Mouse (Mus musculus) CD4-positive, CD25-positive, alpha-beta regulatory T cell, adult 4 months (primary cell): ENCODE results near the gene Rundc3b. TPM values are rescaled to one million over a fixed set of nuclear protein-coding genes. Genes with fewer than 3 reads are reported as not detected.

Experiments
- ATAC-seq: one replicate; pipeline ENCODE4 v1.8.0; 2017
- polyA plus RNA-seq, 2 experiments: library from polyadenylated mRNA; unstranded; fragments of 100-300 nt; shearing (Covaris generic); gene quantifications; one replicate each; pipeline ENCODE4 v1.2.1; 2017

Gene Rundc3b
- 1 to 10 TPM; 3.9 to 4.1 TPM for polyA plus RNA-seq

GRCm38 (mm10) chr5:8622596-8623231, at the start of gene Rundc3b:
Rundc3b (minus strand) TSS chr5:8622952.
- peak; percentile 93 for ATAC-seq

- ATAC-seq = peak; percentile 67
Measured at GRCm38 (mm10) chr5:8669606-8670005, 46.9 kb upstream of the Rundc3b start.

GRCm38 (mm10) chr5:8667758-8668474, 45.2 kb upstream of the Rundc3b start:
- ATAC-seq = no peak

- ATAC-seq = no peak
Measured at GRCm38 (mm10) chr5:8664678-8665077, 41.9 kb upstream of the Rundc3b start.

- ATAC-seq = peak; percentile 61
Measured at GRCm38 (mm10) chr5:8660738-8661151, 38.0 kb upstream of the Rundc3b start.

GRCm38 (mm10) chr5:8659911-8660737, 37.4 kb upstream of the Rundc3b start, which contains the start of gene Abcb1a:
Abcb1a (plus strand) TSS chr5:8660077.
- ATAC-seq = peak; percentile 79

- peak; percentile 63 for ATAC-seq
Measured at GRCm38 (mm10) chr5:8652085-8652484, 29.3 kb upstream of the Rundc3b start.

- ATAC-seq = peak; percentile 80
Measured at GRCm38 (mm10) chr5:8648774-8649173, 26.0 kb upstream of the Rundc3b start.

- peak; percentile 12 for ATAC-seq
Measured at GRCm38 (mm10) chr5:8648300-8648699, 25.5 kb upstream of the Rundc3b start.

- no peak for ATAC-seq
Measured at GRCm38 (mm10) chr5:8634489-8634975, 11.8 kb upstream of the Rundc3b start.

- no peak for ATAC-seq
Measured at GRCm38 (mm10) chr5:8632901-8633300, 10.1 kb upstream of the Rundc3b start.

GRCm38 (mm10) chr5:8622071-8622595, 619 bp downstream of the Rundc3b start:
- peak; percentile 43 for ATAC-seq

GRCm38 (mm10) chr5:8571118-8571517, 51.6 kb downstream of the Rundc3b start:
- no peak for ATAC-seq

- ATAC-seq = no peak
Measured at GRCm38 (mm10) chr5:8566867-8567266, 55.9 kb downstream of the Rundc3b start.

GRCm38 (mm10) chr5:8544512-8544911, 78.2 kb downstream of the Rundc3b start:
- no peak for ATAC-seq

- ATAC-seq = no peak
Measured at GRCm38 (mm10) chr5:8542631-8543207, 80.0 kb downstream of the Rundc3b start.

GRCm38 (mm10) chr5:8541120-8542117, 81.3 kb downstream of the Rundc3b start:
- no peak for ATAC-seq

- no peak for ATAC-seq
Measured at GRCm38 (mm10) chr5:8519006-8519405, 103.7 kb downstream of the Rundc3b start.

GRCm38 (mm10) chr5:8491778-8492177, 131.0 kb downstream of the Rundc3b start:
- no peak for ATAC-seq

- peak; percentile 95 for ATAC-seq
Measured at GRCm38 (mm10) chr5:8489471-8490110, 133.2 kb downstream of the Rundc3b start.
